Mouse (Mus musculus) midbrain, embryonic 15.5 days (tissue): ENCODE results near the gene Guca1a. TPM values are rescaled to one million over a fixed set of nuclear protein-coding genes. Genes with fewer than 3 reads are reported as not detected.

ENCODE experiments used
- ATAC-seq: fragments of 200-750 bp; cut with Nextera tagmentation; replicated peaks from 2 replicates; pipeline ENCODE4 v1.8.0; 2017; ENCODE audit warnings: moderate TSS enrichment
- H3K27ac ChIP-seq: fragments of 300-500 bp; sonication (generic); 2 replicates; pipeline ENCODE4 v1.5.1; 2015; ENCODE audit warnings: mild to moderate bottlenecking, inconsistent platforms
- H3K27me3 ChIP-seq: fragments of 300-500 bp; sonication (generic); replicated peaks from 2 replicates; pipeline ENCODE4 v1.6.1; 2015; ENCODE audit warnings: inconsistent platforms
- H3K36me3 ChIP-seq: fragments of 300-500 bp; sonication (generic); replicated peaks from 2 replicates; pipeline ENCODE4 v1.6.1; 2015; ENCODE audit warnings: inconsistent platforms
- H3K4me1 ChIP-seq: fragments of 300-500 bp; sonication (generic); 2 replicates; pipeline ENCODE4 v1.6.1; 2015; ENCODE audit warnings: inconsistent platforms
- H3K4me2 ChIP-seq: fragments of 300-500 bp; sonication (generic); 2 replicates; pipeline ENCODE4 v1.6.1; 2015; ENCODE audit warnings: inconsistent platforms, mild to moderate bottlenecking, moderate library complexity
- H3K4me3 ChIP-seq: fragments of 300-500 bp; sonication (generic); 2 replicates; pipeline ENCODE4 v1.5.1; 2015; ENCODE audit warnings: mild to moderate bottlenecking, inconsistent platforms
- H3K9ac ChIP-seq: fragments of 300-500 bp; sonication (generic); 2 replicates; pipeline ENCODE4 v1.6.1; 2015; ENCODE audit warnings: mild to moderate bottlenecking, inconsistent platforms
- H3K9me3 ChIP-seq: fragments of 300-500 bp; sonication (generic); 2 replicates; pipeline ENCODE4 v1.6.1; 2016; ENCODE audit warnings: inconsistent platforms
- WGBS: fragments of 180-500 bp; shearing (Covaris S2); methylation state at CpG from one replicate; pipeline ENCODE4 v1.1.7; 2015; ENCODE audit warnings: mixed read lengths; 5-methylcytosine and 5-hydroxymethylcytosine counted together
- polyA plus RNA-seq: library from polyadenylated mRNA; unstranded; fragments of >200 nt; fragmentation: Nextera tagmentation; extraction: Ambion mirVana; gene quantifications from 2 replicates; pipeline ENCODE4 v1.2.1, GENCODE M21; 2015

Gene Guca1a
- 0.60 and 0.92 TPM in 2 replicates for polyA plus RNA-seq

DNA sequence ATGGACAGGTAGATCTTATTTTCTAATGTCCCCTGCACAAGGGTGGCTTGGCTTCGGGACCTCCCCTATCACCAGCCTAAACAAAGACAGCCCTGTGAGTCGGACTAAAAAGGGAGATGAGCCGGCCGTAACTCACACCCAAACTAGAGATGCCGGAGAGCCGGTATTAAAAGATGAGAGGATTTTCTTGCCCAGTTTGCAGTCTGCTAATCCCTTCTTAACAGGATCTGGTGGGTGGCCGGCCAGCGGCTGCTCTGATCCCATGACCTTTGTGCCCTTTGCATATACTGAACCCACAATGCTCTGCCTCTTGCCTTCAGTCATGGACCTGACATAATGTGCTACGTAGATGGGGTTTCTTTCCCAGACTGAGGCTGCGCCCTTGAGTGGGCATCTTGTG lies at the start of gene Guca1a:
Guca1a (minus strand) TSS at position 134 of the 400 bp plus-strand sequence.
- H3K9me3 ChIP-seq, result no peaks in the 10 kb centered on the region
- no peak within 1 kb of the TSS for H3K4me3 ChIP-seq
- 11% methylated on average over 10 of the region's 10 CpGs for WGBS
- H3K36me3 ChIP-seq, result no peaks in the 10 kb centered on the region
- no peak within 1 kb of the TSS for H3K27ac ChIP-seq
- peaks cover 17% of the 10 kb centered on the region for H3K27me3 ChIP-seq
- no peak within 1 kb of the TSS for H3K4me2 ChIP-seq
- no peak within 1 kb of the TSS for H3K9ac ChIP-seq
- H3K4me1 ChIP-seq, result peaks cover 1% of the 10 kb centered on the region; the same call in 1 of the 2 replicates
- no peak for ATAC-seq

DNA sequence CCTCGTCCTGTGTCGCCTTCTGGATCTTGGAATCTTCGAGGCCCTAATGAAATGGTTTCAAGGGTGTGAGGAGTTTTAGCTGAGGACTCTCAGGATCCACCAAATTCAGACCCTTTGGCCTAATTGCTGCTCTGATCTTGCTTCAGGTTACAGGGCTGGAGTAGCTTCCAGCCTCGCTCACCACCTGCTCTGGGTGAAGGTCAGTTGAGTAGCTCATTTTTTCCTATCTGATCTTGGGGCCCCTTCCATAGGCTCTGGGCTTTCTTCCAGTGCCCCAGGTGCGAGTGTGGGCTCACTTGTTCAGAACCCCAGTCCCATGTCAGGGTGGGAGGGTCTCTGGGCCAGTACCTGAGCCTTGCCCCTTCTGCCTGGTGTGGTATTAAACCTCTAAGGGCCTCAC lies 49.0 kb upstream of the Guca1a start:
- 75% methylated on average over 5 of the region's 5 CpGs for WGBS
- Histone ChIP-seq H3K36me3 (no peaks in the 10 kb centered on the region), H3K4me3 (no peak overlapping the region), H3K9ac (no peak overlapping the region), H3K27me3 (no peaks in the 10 kb centered on the region), H3K27ac (no peak overlapping the region), H3K9me3 (no peaks in the 10 kb centered on the region), H3K4me1 (no peaks in the 10 kb centered on the region), H3K4me2 (no peak overlapping the region)
- no peak for ATAC-seq

DNA sequence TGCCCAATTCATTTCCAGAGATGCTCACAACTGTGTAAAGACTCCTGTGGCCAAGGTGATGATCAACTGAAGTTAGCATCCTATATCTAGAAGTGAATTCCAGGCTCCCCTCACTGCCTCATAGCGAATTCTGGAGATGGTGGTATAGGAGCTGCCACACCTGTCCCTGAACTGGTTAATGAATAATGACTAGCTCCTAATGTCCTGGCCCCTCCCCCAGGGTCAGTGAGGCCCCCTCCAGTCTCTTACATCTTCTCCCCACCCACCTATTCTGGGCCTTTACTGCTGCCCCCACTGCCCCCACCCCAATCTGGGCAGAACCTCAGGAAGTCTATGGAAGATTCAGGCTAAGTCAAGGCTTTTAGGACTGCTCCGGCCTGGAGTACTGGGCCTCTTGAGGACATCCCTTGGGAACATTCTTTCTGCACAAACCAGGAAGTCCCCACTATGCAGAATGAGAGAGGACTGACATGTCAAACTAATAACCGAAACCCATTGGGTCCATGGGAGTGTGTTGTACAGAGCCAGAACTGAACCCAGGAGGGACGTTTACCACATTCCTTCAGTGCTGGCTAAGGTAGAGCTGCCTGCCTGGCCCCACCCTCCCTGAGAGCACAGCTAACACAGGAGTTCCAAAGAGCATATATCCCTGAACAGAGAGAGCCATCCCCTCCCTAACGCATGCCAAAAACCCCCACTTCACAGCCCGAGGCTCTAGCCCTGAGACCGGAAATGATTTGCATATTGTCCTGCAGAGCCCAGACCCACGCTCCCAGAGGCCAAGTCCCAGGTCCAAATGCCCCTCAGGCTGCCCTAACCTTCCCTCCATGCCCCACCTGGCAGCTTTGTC lies 48.4 kb upstream of the Guca1a start:
- ATAC-seq, result no peak
- Histone ChIP-seq H3K36me3 (no peaks in the 10 kb centered on the region), H3K4me1 (no peaks in the 10 kb centered on the region), H3K27me3 (no peaks in the 10 kb centered on the region), H3K4me2 (no peak overlapping the region), H3K9ac (no peak overlapping the region), H3K27ac (no peak overlapping the region), H3K4me3 (no peak overlapping the region), H3K9me3 (no peaks in the 10 kb centered on the region)
- 52% methylated on average over 8 of the region's 8 CpGs for WGBS

DNA sequence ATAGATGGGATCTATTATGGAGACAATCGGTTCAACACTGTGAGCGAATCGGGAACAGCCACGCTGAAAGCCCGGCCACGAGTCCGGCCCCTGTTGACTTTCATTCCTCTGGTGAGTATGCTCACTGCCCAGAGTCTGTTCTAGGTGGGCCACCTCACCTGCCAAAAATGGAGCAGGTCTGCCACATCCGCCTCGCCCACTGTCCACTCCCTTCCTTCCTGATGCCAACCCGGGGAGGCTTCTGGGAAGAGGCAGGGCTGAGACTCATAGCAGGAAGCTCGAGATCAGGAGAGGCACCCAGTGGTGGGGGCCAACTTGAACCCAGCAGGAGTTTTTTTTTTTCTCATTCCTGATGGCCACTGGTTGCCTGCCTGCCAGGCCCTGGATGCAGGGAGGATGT lies 46.2 kb upstream of the Guca1a start:
- no peak for ATAC-seq
- Histone ChIP-seq H3K4me3 (no peak overlapping the region), H3K9me3 (no peaks in the 10 kb centered on the region), H3K27me3 (no peaks in the 10 kb centered on the region), H3K4me1 (no peaks in the 10 kb centered on the region), H3K36me3 (no peaks in the 10 kb centered on the region), H3K4me2 (no peak overlapping the region), H3K9ac (no peak overlapping the region), H3K27ac (no peak overlapping the region)
- WGBS, result 87% methylated on average over 11 of the region's 11 CpGs

DNA sequence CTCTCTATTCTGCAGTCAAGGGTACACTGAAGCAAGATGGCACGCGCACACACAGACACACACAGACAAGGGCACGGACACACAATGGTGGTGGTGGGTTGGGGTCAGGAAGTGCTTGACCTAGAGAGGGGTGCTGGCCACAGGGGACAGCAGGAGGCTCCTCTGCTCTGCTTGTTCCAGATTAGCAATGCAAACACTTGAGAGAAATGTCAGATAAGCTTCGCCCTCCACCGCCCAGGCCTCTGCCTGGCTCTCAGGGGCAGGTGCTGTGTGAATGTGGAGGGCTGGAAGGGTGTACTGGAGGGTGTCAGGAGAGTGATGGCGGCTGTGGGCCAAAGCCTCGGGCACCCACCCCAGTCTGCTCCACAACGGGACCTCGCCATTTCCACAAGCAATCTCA lies 45.6 kb upstream of the Guca1a start:
- Histone ChIP-seq H3K9ac (no peak overlapping the region), H3K27ac (no peak overlapping the region), H3K4me2 (no peak overlapping the region), H3K4me1 (no peaks in the 10 kb centered on the region), H3K36me3 (no peaks in the 10 kb centered on the region), H3K9me3 (no peaks in the 10 kb centered on the region), H3K27me3 (no peaks in the 10 kb centered on the region), H3K4me3 (no peak overlapping the region)
- 60% methylated on average over 9 of the region's 9 CpGs for WGBS
- no peak for ATAC-seq

DNA sequence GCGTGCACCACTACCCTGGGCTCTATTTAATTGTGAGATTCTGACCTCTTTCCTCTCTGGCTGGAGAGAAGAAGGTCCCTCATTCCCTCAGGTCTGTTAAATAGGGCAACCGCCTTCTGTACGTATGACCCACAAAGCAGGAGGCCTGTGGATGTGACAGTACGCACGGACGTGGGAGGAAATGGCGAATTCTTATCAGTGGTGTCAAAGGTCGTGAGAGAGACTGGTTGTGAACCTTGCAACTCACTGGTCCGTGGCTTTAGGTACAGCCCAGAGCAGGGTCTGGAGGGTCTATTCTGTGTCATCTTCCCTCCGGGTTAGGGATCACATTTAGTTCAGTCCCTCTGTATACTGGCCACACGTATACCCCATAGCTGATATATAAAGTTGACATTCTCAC lies 45.1 kb upstream of the Guca1a start:
- H3K27ac ChIP-seq, result no peak overlapping the region
- no peaks in the 10 kb centered on the region for H3K27me3 ChIP-seq
- no peak overlapping the region for H3K9ac ChIP-seq
- no peaks in the 10 kb centered on the region for H3K36me3 ChIP-seq
- peaks cover under 1% of the 10 kb centered on the region; the same call in 1 of the 2 replicates for H3K4me1 ChIP-seq
- no peak overlapping the region for H3K4me3 ChIP-seq
- WGBS, result 77% methylated on average over 11 of the region's 11 CpGs
- no peak overlapping the region for H3K4me2 ChIP-seq
- H3K9me3 ChIP-seq, result no peaks in the 10 kb centered on the region
- ATAC-seq, result no peak

DNA sequence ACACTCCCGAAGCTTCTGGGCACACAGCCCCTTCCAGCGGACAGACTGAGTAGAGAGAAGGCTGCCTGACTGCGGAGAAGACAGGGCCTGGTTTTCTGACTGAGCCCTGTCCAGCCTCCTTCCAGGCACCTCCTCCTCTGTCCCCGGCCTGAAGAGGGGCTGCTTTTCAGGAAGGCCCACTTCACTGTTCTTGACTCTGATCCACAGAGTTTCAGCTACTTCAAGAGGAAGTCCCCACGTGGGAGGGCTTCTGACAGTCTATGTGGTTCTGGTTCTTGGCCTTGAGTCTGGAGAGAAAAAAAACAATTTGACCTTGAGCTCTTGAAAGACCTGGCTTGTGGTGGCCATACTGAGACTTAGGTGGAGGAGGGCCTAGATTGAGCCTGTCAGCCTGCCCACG lies 43.7 kb upstream of the Guca1a start:
- no peak overlapping the region for H3K27ac ChIP-seq
- no peaks in the 10 kb centered on the region for H3K9me3 ChIP-seq
- H3K27me3 ChIP-seq, result peaks cover under 1% of the 10 kb centered on the region; the same call in 1 of the 2 replicates
- no peak overlapping the region for H3K4me2 ChIP-seq
- 74% methylated on average over 6 of the region's 6 CpGs for WGBS
- no peaks in the 10 kb centered on the region for H3K36me3 ChIP-seq
- no peak for ATAC-seq
- no peak overlapping the region for H3K9ac ChIP-seq
- peaks cover 8% of the 10 kb centered on the region; the same call in 1 of the 2 replicates for H3K4me1 ChIP-seq
- H3K4me3 ChIP-seq, result no peak overlapping the region

DNA sequence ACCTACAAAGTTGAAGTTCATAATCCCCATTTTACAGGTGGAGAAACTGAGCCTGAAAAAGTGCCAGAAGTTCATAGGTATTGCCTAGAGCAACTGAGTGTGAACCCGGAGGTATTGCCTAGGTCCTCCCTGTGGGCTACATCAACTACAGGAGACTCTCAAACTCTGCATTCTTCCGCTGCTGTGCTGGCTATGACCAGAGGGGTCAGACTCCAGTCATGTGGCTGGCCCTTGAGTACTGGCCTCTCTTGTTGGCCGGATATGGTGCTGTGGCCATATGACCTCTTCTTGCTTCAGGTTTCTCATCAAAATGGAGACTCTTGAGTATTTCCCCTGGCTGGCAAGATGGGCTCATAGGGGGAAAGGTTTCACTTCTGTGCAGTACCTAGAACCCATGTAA lies 41.9 kb upstream of the Guca1a start:
- H3K9me3 ChIP-seq, result no peaks in the 10 kb centered on the region
- H3K27me3 ChIP-seq, result peaks cover 19% of the 10 kb centered on the region
- no peak for ATAC-seq
- H3K4me3 ChIP-seq, result no peak overlapping the region
- 84% methylated on average over 3 of the region's 3 CpGs for WGBS
- no peak overlapping the region for H3K27ac ChIP-seq
- peaks cover 9% of the 10 kb centered on the region for H3K4me1 ChIP-seq
- no peak overlapping the region for H3K9ac ChIP-seq
- H3K4me2 ChIP-seq, result no peak overlapping the region
- no peaks in the 10 kb centered on the region for H3K36me3 ChIP-seq

DNA sequence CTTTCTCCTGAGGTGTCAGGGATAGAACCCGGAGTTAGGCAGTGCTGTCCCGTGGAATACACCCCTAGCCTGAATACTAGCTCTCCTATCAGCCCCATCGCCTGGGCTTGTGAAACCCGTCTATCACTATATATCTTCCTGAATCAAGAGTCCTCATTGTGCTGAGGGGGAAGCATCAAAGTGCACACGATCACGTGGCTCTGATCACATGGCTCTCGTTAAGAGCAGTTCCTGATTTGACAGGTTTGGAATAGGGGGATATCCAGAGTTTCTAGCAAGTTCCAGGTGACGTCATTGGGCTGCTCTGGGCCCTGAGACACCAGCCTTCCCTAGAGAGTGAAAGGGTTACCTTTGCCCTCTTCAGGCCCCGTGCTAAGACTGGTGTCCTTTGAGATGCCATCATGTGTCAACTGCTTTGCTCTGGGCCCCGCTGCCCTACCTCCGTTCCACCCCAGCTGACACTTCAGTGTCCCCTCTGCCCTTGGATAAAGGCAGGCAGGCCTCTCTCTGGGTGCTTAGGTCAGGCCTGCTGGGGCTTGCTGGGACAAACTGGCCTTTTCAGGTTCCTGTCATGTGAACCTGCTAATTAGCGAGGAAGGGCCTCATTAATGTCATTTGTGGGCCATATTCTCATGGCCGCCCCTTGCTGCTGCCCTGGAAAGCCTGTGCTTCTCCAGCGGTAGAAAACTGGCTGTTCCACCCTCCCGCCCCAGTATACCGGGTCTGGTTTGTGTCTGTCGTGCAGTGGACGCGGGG lies 41.1 kb upstream of the Guca1a start:
- H3K27ac ChIP-seq, result no peak overlapping the region
- WGBS, result 70% methylated on average over 19 of the region's 19 CpGs
- ATAC-seq, result no peak
- H3K9me3 ChIP-seq, result no peaks in the 10 kb centered on the region
- no peak overlapping the region for H3K9ac ChIP-seq
- peaks cover 17% of the 10 kb centered on the region for H3K4me1 ChIP-seq
- no peak overlapping the region for H3K4me2 ChIP-seq
- no peaks in the 10 kb centered on the region for H3K36me3 ChIP-seq
- H3K27me3 ChIP-seq, result peaks cover 27% of the 10 kb centered on the region
- H3K4me3 ChIP-seq, result no peak overlapping the region

DNA sequence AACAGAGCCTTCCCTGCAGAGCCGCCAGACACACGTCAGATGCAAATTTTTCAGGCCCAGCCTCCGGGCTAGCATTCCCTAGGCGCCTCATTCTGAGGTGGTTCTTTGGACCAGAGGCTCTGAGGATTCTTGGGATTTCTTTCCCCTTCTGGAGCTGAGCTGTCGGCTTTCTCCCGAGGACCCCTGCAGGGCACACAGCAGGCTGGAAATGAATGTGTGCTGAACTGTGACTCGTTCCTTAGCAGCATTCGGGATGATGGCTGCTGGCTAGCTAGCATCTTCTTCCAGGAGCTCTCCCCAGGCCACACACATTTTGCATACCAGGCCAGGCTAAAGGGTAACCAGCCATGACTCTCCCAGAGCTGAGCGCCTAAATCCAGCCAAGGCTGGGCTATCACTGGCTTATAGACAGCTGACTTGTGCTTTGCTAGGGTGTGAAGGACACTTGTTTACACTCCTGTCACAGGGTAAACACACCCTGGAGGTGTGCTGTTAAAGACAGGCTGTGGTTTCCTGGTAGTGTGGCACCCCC lies 40.0 kb upstream of the Guca1a start:
- Histone ChIP-seq H3K4me3 (no peak overlapping the region), H3K27me3 (peaks cover 32% of the 10 kb centered on the region), H3K27ac (peak overlapping the region; percentile 43; the same call in 1 of the 2 replicates), H3K9ac (no peak overlapping the region), H3K4me2 (no peak overlapping the region), H3K9me3 (no peaks in the 10 kb centered on the region), H3K36me3 (no peaks in the 10 kb centered on the region), H3K4me1 (peaks cover 22% of the 10 kb centered on the region)
- 9% methylated on average over 9 of the region's 9 CpGs for WGBS
- peak; percentile 38; the same call in 1 of the 2 replicates for ATAC-seq

DNA sequence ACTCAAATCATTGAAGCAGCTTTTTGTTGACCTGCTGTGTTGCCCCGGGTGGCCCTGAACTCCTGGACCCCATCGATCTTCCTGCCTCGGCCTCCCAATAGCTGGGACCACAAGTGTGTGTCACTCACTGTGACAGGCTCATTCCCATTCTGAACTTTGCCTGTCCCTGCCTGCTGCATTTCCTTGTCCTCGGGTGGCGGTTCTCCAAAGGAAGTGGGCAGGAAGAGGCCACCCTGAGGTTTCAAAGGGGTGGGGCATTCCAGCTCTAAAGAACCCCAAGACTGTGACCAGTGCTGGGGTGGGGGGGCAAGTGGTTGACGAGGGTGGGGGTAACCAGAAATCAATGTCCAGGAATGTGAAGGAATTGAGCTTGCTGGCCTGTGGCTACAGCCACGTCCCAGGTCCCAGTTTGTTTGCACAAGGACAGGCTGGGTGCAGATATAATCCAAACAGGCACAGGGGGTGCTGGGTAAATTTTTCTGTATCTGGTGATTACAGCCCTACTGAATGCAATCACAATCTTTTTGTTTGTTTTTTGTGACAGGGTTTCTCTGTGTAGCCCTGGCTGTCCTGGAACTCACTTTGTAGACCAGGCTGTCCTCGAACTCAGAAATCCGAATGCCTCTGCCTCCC lies 39.1 kb upstream of the Guca1a start:
- WGBS, result 39% methylated on average over 9 of the region's 9 CpGs
- Histone ChIP-seq H3K4me2 (no peak overlapping the region), H3K9ac (no peak overlapping the region), H3K4me1 (peaks cover 22% of the 10 kb centered on the region), H3K4me3 (no peak overlapping the region), H3K9me3 (no peaks in the 10 kb centered on the region), H3K27ac (no peak overlapping the region), H3K27me3 (peaks cover 32% of the 10 kb centered on the region), H3K36me3 (no peaks in the 10 kb centered on the region)
- ATAC-seq, result no peak

DNA sequence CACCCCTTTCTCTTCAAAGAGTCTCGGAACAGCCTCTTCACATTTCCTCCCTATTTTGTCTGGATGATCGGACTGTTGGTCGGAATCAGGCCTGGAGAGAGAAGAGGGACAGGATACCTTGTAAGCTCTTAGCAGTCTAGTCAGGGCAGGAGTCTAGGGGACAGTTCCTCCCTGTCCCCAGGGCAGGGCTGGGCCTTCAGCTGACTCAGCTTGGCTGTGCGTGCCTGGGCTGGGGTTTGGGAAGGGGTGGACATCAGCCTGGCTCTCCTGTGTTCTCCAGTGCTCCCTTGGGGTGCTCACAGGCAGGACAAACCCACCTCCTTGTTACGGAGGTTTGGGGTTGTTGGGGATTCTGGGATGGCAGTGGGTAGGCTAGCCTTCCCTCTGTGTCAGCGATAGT lies 38.2 kb upstream of the Guca1a start:
- 71% methylated on average over 6 of the region's 6 CpGs for WGBS
- Histone ChIP-seq H3K4me2 (no peak overlapping the region), H3K27me3 (peaks cover 32% of the 10 kb centered on the region), H3K4me3 (no peak overlapping the region), H3K4me1 (peaks cover 22% of the 10 kb centered on the region), H3K9me3 (no peaks in the 10 kb centered on the region), H3K27ac (no peak overlapping the region), H3K9ac (no peak overlapping the region), H3K36me3 (no peaks in the 10 kb centered on the region)
- ATAC-seq, result no peak
